Mouse (Mus musculus) ES-Bruce4 (cell line): ENCODE measurements at regions not wholly inside any gene's neighbourhood (a gene's known extent, or its start where the extent isn't known, plus 50 kb on each side); places are given as distances from the start of the nearest gene placed in this dataset.

Experiments
- H3K27ac ChIP-seq: 2 replicates; pipeline ENCODE4 v1.5.1; 2012; ENCODE audit warnings: low read length, inconsistent platforms; ENCODE audit not compliant: insufficient read depth
- H3K27me3 ChIP-seq: 2 replicates; pipeline ENCODE4 v1.6.1; 2012; ENCODE audit warnings: mild to moderate bottlenecking, low read length, inconsistent platforms; ENCODE audit not compliant: control insufficient read depth, poor library complexity, insufficient read depth, severe bottlenecking
- H3K36me3 ChIP-seq: 2 replicates; pipeline ENCODE4 v1.6.1; 2012; ENCODE audit warnings: inconsistent platforms, mild to moderate bottlenecking, low read length, moderate library complexity; ENCODE audit not compliant: control insufficient read depth, poor library complexity, insufficient read depth, severe bottlenecking
- H3K4me1 ChIP-seq: one replicate; pipeline ENCODE4 v1.8.1; 2011; ENCODE audit warnings: low read length; ENCODE audit not compliant: control insufficient read depth, insufficient read depth
- H3K4me3 ChIP-seq: 2 replicates; pipeline ENCODE4 v1.5.1; 2011; ENCODE audit warnings: low read depth, mild to moderate bottlenecking, low read length
- H3K9ac ChIP-seq: 2 replicates; pipeline ENCODE4 v1.6.1; 2012; ENCODE audit warnings: low read depth, mild to moderate bottlenecking, inconsistent platforms; ENCODE audit not compliant: poor library complexity, severe bottlenecking
- H3K9me3 ChIP-seq: replicated peaks from 2 replicates; pipeline ENCODE4 v1.6.1; 2012; ENCODE audit warnings: mild to moderate bottlenecking, low read length, inconsistent platforms; ENCODE audit not compliant: control insufficient read depth, poor library complexity, insufficient read depth, severe bottlenecking
- CTCF ChIP-seq: IDR thresholded peaks from one replicate; pipeline ENCODE4 v1.8.1; 2011; ENCODE audit warnings: low read depth, low read length
- EP300 ChIP-seq: IDR thresholded peaks from 2 replicates; pipeline ENCODE4 v1.6.1; 2011; ENCODE audit warnings: low read depth, low read length; ENCODE audit not compliant: insufficient read depth
- POLR2A ChIP-seq: IDR thresholded peaks from one replicate; pipeline ENCODE4 v1.8.1; 2011; ENCODE audit warnings: low read length; ENCODE audit not compliant: insufficient read depth

- H3K27me3 ChIP-seq, result no peaks in the 10 kb centered on the region
- no peaks in the 10 kb centered on the region for H3K4me1 ChIP-seq
- no peaks in the 10 kb centered on the region for H3K36me3 ChIP-seq
- H3K9ac ChIP-seq, result no peak overlapping the region
- TF ChIP-seq EP300 (no peak), POLR2A (no peak), CTCF (no peak)
- H3K27ac ChIP-seq, result no peak overlapping the region
- H3K4me3 ChIP-seq, result no peak overlapping the region
- no peaks in the 10 kb centered on the region for H3K9me3 ChIP-seq
Measured at GRCm38 (mm10) chr10:97851487-97851886, 124.9 kb upstream of the C030005K15Rik start.

GRCm38 (mm10) chr10:97877088-97877487 lies 150.5 kb upstream of the C030005K15Rik start:
- Histone ChIP-seq H3K36me3 (no peaks in the 10 kb centered on the region), H3K4me1 (no peaks in the 10 kb centered on the region), H3K9ac (no peak overlapping the region), H3K27ac (no peak overlapping the region), H3K9me3 (no peaks in the 10 kb centered on the region), H3K27me3 (no peaks in the 10 kb centered on the region), H3K4me3 (no peak overlapping the region)
- TF ChIP-seq EP300 (no peak), CTCF (no peak)

- Histone ChIP-seq H3K36me3 (no peaks in the 10 kb centered on the region), H3K4me3 (no peak overlapping the region), H3K27me3 (no peaks in the 10 kb centered on the region), H3K27ac (no peak overlapping the region), H3K9me3 (no peaks in the 10 kb centered on the region), H3K9ac (no peak overlapping the region), H3K4me1 (no peaks in the 10 kb centered on the region)
- no peak for TF ChIP-seq POLR2A
- TF ChIP-seq EP300, result no peak
Measured at GRCm38 (mm10) chr10:97886049-97886448, 159.5 kb upstream of the C030005K15Rik start.

DNA sequence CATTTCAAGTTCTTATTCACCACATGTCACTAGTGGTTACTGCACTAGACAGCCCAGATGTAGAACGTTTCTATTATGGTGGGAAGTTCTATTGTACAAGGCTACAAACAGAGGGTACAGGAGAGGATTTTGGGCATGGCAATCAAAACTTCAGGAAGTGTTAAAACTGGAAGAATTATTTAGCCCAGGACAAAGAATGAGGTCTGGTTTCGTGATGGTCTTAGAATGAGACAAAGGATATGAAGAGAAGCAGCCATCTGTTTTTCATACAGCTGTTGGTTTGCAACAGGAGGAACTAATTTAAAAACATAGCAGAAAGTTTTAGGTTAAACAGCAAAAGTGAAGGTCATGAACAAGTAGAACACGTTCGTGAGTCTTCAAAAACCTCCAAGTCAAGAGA lies 179.2 kb upstream of the C030005K15Rik start:
- Histone ChIP-seq H3K4me1 (no peaks in the 10 kb centered on the region), H3K9ac (no peak overlapping the region), H3K27me3 (no peaks in the 10 kb centered on the region), H3K9me3 (no peaks in the 10 kb centered on the region), H3K4me3 (no peak overlapping the region), H3K27ac (no peak overlapping the region), H3K36me3 (no peaks in the 10 kb centered on the region)
- TF ChIP-seq EP300, result no peak
- TF ChIP-seq CTCF, result no peak
- no peak for TF ChIP-seq POLR2A

DNA sequence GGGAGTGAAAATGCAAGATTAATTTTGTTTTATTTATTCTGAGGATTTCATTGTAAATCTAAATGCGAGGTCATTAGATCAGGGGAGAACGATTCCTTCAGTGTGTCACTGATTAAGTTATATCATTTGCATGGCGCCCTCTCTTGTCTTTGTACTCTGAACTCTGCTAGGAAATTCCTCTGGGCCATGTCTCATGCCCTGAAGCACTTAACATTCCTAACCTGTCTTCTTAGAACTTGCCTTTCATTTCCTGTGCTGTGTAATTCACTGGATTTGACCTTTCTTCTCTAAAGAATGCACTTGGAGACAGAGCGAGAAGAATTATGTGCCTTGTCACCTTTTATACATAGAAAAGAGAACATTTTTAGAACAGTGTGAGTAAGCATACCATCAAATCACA lies 199.0 kb upstream of the C030005K15Rik start:
- Histone ChIP-seq H3K27ac (no peak overlapping the region), H3K4me1 (no peaks in the 10 kb centered on the region)
- TF ChIP-seq CTCF (no peak), POLR2A (no peak), EP300 (no peak)

DNA sequence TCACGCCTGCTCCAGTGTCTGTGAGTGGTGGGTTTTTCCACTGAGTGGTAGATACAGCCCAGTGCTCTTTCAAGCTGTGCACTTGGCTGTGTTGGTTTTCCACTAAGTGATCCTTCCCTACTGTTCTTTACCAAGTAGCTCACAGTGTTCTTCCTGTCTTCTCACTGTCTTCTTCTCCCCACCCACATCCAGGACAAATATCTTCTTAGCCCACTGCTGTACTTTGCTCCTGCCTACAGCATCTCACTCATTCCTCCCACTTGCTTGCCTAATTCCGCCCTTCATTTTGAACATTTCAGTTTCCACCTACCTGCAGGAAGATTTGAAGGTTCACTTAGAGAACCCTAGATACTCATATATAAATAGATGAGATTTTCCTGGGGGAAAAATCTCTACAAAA lies 213.8 kb upstream of the C030005K15Rik start:
- H3K36me3 ChIP-seq, result no peaks in the 10 kb centered on the region
- TF ChIP-seq CTCF, result no peak
- TF ChIP-seq EP300, result no peak
- no peak for TF ChIP-seq POLR2A
- no peak overlapping the region for H3K9ac ChIP-seq
- H3K27me3 ChIP-seq, result no peaks in the 10 kb centered on the region
- no peak overlapping the region for H3K27ac ChIP-seq
- no peak overlapping the region for H3K4me3 ChIP-seq
- no peaks in the 10 kb centered on the region for H3K4me1 ChIP-seq
- H3K9me3 ChIP-seq, result no peaks in the 10 kb centered on the region

More for the DNA sequence above, 199.0 kb upstream of the C030005K15Rik start:
- Histone ChIP-seq H3K36me3 (no peaks in the 10 kb centered on the region), H3K4me3 (no peak overlapping the region), H3K9ac (no peak overlapping the region), H3K9me3 (no peaks in the 10 kb centered on the region), H3K27me3 (no peaks in the 10 kb centered on the region)

DNA sequence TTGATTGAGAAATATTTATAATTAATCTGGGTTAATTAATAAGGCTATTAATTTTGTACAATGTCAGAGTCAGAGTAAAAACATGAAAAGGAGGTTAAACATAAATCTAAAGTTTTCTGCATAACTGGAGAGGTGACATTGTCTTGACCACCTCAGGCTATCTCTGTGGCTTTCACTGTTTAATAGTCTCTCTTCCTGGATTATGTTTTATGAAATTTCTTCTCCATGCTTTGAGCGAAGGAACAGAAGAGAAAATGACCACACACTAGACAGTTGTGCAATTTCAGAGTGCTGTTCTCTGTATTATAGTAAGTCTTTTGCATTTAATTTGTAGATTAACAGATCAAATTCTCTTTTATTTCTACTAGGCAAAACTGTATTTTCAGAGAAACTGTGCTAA lies 239.3 kb upstream of the C030005K15Rik start:
- Histone ChIP-seq H3K9ac (no peak overlapping the region), H3K36me3 (no peaks in the 10 kb centered on the region), H3K9me3 (no peaks in the 10 kb centered on the region), H3K27me3 (no peaks in the 10 kb centered on the region), H3K4me3 (no peak overlapping the region), H3K27ac (no peak overlapping the region), H3K4me1 (no peaks in the 10 kb centered on the region)
- TF ChIP-seq POLR2A (no peak), EP300 (no peak), CTCF (no peak)
